Mouse (Mus musculus): ENCODE results near the gene Zfp995.
"Not testable (repeated sequence)": the region's sequence is repeated elsewhere in the genome, so short reads cannot be mapped to it uniquely, and the experiment has no call there.

Zfp995 gene

DNA sequence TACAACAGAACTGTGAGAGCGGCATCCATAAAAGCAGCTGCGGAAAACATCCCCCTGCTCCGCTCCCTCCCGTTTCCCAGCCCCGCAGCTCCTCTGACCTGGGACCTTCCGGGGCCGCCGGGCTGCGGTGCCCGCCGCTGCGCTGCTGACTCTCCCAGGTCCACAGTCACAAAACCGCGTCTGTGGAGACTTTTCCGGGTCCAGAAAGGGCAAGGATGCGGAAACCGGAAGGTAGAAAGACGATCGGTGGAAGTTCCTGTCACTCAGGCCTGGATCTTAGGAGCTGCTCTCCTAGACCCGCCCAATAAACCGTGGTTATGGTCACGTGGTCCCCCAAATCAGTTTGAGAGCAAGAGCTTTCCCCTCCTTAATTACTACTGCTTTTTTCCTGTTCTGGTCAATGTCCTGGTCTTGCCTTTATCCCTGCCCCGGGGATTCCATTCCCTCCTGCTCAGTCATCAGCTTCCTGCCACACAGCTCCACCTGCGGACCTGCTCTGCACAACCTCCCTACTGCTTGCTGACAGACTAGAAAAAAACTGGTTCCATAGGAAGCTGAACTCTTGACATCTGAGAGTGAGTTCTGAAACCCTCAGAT lies at the start of gene Zfp995:
TSS of gene Zfp995 (minus strand) at position 471 of the 597 bp plus-strand sequence.
- DNase-seq (ENCODE audit: low spot score) = peak; percentile 73

DNA sequence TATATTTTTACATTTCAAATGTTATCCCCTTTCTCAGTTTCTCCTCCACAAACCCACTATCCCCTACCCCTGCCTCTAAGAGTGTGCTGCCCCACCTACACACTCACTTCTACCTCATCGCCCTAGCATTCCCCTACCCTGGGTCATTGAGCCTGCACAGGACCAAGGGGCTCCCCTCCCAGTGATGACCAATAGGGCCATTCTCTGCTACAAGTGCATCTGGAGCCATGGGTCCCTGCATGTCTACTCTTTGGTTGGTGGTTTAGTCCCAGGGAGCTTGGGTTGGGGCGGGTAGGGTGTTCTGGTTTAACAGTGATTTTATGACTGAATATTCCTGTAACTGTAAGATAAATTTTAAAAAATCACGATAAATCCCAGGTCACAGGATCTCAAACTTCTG lies 687 bp downstream of the Zfp995 start:
- no peak for DNase-seq (ENCODE audit: low spot score)

DNA sequence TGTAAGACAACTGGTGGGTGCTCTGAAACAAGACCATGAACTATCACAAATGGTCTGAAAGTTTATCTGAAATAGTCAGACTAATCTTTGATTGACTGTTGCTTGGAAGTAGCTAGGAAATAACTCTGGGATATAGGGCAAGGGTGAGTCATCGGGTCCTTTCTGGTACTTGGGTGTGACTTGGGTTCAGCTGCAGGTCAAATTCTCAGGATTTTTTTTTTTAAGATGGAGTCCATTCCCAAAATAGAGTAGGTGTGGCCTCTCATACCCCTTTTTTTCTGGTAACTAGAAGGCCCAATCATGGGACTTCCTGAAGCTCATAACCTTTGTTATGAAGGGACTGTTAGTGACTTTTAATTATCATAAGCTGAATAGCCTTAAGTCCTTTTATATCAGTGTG lies 38.5 kb downstream of the Zfp995 start:
- DNase-seq (ENCODE audit: low spot score) = no peak

DNA sequence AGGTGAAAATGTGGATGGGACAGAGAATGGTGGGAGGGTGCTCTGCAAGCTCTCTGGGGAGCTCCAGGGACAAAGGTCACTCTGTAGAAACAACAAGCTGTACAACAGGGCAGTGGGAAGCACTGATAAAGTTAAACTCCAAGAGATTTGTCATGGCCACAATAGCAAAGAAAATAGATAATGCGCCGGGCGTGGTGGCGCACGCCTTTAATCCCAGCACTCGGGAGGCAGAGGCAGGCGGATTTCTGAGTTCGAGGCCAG lies 63.5 kb downstream of the Zfp995 start:
- DNase-seq (ENCODE audit: low spot score) = not testable (repeated sequence)

DNA sequence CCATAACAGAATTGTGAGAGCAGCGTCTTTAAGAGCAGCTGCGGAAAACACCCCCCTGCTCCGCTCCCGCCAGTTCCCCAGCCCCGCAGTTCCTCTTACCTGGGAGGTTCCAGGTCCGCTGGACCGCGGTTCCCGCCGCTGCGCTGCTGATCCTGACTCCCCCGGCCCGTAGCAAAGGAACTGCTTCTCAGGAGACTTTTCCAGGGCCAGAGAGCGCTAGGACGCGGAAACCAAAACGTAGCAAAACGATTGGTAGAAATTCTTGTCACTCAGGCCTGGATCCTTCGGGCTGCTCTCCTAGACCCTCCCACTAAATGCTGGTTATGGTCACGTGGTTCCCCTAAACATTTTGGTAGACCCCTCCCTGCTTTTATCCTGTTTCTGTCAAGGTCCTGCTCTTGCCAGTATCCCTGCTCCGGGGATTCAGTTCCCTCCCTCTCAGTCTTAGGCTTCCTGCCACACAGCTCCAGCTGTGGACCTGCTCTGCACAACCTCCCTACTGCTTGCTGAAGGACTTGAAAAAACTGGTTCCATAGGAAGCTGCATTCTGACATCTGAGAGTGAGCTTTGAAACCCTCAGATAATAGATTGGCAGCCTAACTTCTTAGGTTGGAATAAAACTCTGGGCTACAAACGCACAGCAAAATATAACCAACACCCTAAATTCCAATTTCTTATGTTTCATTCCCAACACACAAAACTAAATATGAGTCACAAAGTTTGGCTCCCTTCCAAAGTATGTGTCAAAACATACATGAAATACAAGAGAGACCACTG lies 64.0 kb downstream of the Zfp995 start, which contains the start of gene Zfp820:
TSS of gene Zfp820 (minus strand) at position 228 of the 777 bp plus-strand sequence.
- peak; percentile 64 for DNase-seq (ENCODE audit: low spot score)

DNA sequence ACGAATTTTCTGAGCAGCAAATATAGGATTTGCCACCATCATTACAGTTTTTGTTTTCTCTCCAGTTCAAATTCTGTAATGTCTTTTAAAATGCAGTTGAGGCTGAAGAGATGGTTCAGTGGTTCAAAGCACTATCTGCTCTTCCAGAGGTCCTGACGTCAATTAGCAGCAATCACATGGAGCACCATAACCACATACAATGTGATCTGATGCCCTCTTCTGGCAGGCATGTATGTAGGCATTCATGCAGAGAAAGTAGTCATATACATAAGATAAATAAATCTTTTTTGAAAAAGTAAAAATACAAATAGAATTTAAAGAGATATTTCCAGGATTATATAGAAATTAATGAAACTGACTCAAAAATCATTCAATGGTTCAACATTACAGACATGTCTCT lies 71.2 kb downstream of the Zfp995 start:
- DNase-seq (ENCODE audit: low spot score) = no peak

Measured in urinary bladder, postnatal 14 days (tissue).